Mouse (Mus musculus) cortical plate, adult 2 months (tissue): ENCODE data around the gene Gli3. TPM values are rescaled to one million over a fixed set of nuclear protein-coding genes. Genes with fewer than 3 reads are reported as not detected.

Experiments
- H3K27ac ChIP-seq: fragments of 200-500 bp; 2 replicates; pipeline ENCODE4 v1.5.1; 2012; ENCODE audit warnings: low read length, control low read depth, inconsistent platforms; ENCODE audit not compliant: insufficient read depth
- H3K4me1 ChIP-seq: fragments of 200-500 bp; 2 replicates; pipeline ENCODE4 v1.6.1; 2011; ENCODE audit warnings: low read length; ENCODE audit not compliant: control insufficient read depth, insufficient read depth
- H3K4me3 ChIP-seq: fragments of 200-500 bp; 2 replicates; pipeline ENCODE4 v1.5.1; 2011; ENCODE audit warnings: mild to moderate bottlenecking, low read length, control low read depth; ENCODE audit not compliant: insufficient read depth
- CTCF ChIP-seq: fragments of 200-500 bp; IDR thresholded peaks from 2 replicates; pipeline ENCODE4 v1.5.1; 2011; ENCODE audit warnings: mild to moderate bottlenecking, control low read depth, low read length; ENCODE audit not compliant: insufficient read depth; ENCODE audit errors: extremely low read depth
- POLR2A ChIP-seq: fragments of 200-500 bp; IDR thresholded peaks from 2 replicates; pipeline ENCODE4 v1.6.1; 2011; ENCODE audit warnings: mild to moderate bottlenecking, low read length, control low read depth; ENCODE audit not compliant: insufficient read depth; ENCODE audit errors: extremely low read depth
- polyA plus RNA-seq: library from polyadenylated mRNA; depleted of rRNA; stranded (reverse); fragments of >200 nt; gene quantifications from 2 replicates; pipeline ENCODE4 v1.2.3, GENCODE M21; 2012

Gene Gli3
- polyA plus RNA-seq, 1 experiment = 3.9 TPM

- Histone ChIP-seq H3K4me3 (no peak overlapping the region), H3K4me1 (peaks cover 2% of the 10 kb centered on the region; the same call in 1 of the 2 replicates), H3K27ac (no peak overlapping the region)
- no peak for TF ChIP-seq CTCF
- TF ChIP-seq POLR2A = no peak
These were observed 83.2 kb downstream of the Gli3 start for GRCm38 (mm10) chr13:15546258-15546657.

GRCm38 (mm10) chr13:15549466-15549865, 86.4 kb downstream of the Gli3 start:
- Histone ChIP-seq H3K4me3 (no peak overlapping the region), H3K4me1 (peaks cover 2% of the 10 kb centered on the region; the same call in 1 of the 2 replicates), H3K27ac (no peak overlapping the region)
- no peak for TF ChIP-seq CTCF
- no peak for TF ChIP-seq POLR2A

- H3K4me1 ChIP-seq = peaks cover 2% of the 10 kb centered on the region; the same call in 1 of the 2 replicates
- H3K4me3 ChIP-seq = no peak overlapping the region
- no peak overlapping the region for H3K27ac ChIP-seq
- TF ChIP-seq CTCF = no peak
- TF ChIP-seq POLR2A = no peak
These were observed 87.1 kb downstream of the Gli3 start for GRCm38 (mm10) chr13:15550027-15550602.

GRCm38 (mm10) chr13:15550731-15551130, 87.7 kb downstream of the Gli3 start:
- Histone ChIP-seq H3K4me1 (no peaks in the 10 kb centered on the region; the same call in 1 of the 2 replicates), H3K4me3 (no peak overlapping the region), H3K27ac (no peak overlapping the region)
- TF ChIP-seq CTCF (no peak), POLR2A (no peak)

- TF ChIP-seq CTCF = no peak
- TF ChIP-seq POLR2A = no peak
- Histone ChIP-seq H3K4me1 (no peaks in the 10 kb centered on the region; the same call in 1 of the 2 replicates), H3K27ac (no peak overlapping the region), H3K4me3 (no peak overlapping the region)
These were observed 89.0 kb downstream of the Gli3 start for GRCm38 (mm10) chr13:15552009-15552408.

- no peak overlapping the region for H3K4me3 ChIP-seq
- H3K4me1 ChIP-seq = no peaks in the 10 kb centered on the region; the same call in 1 of the 2 replicates
- H3K27ac ChIP-seq = no peak overlapping the region
- TF ChIP-seq CTCF = no peak
- TF ChIP-seq POLR2A = no peak
These were observed 93.6 kb downstream of the Gli3 start for GRCm38 (mm10) chr13:15556646-15557098.

DNA sequence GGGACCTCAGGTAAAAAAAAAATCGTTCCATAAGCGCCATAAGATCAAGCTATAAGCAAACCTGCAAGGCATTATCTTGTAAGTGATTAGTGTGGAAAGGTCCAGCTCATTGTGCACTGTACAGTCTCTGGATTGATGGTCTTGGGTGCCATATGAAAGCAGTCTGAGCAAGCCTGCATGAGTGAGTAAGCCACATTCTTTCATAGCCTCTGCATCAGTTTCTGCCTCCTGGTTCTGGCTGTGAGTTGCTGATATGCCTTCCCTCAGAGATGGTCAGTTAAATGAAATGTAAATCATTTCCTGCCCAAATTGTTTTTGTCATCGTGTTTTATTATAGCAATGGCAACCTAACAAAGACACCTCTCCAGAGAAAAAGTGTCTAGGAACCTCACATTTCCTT, 98.4 kb downstream of the Gli3 start:
- no peaks in the 10 kb centered on the region; the same call in 1 of the 2 replicates for H3K4me1 ChIP-seq
- H3K4me3 ChIP-seq = no peak overlapping the region
- TF ChIP-seq CTCF (no peak), POLR2A (no peak)
- no peak overlapping the region for H3K27ac ChIP-seq

DNA sequence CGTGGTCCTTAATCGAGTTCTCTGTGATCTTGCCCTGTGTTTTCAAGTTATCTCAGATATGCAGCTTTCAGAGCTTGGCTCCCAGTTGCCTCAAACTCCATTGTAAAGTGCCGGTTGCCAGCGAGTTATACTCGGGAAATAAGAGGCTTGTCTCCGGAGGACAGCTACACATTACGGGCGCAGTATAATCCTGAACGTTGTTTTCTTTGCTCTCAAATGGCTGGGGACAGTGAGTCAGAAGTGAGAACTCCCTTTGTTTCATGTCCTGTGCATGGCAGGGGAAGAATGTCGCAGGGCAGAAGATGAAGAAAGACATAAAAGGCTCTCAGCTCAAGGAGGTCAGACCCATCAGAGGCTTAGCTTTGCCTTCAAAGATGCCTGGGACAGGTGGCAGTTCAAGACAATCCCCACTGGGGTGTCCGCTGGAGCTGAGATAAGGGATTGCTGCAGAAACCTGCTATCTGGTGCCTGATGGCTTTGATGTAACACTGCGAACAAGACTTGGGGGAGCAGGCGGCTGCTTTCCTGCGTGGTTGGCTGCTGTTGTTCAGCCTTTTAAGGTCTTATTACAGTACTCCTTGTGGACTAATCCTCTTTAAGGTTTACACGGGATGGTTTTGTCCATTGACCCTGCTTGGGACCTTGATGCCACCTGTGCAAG, 108.0 kb downstream of the Gli3 start:
- no peaks in the 10 kb centered on the region for H3K4me1 ChIP-seq
- H3K27ac ChIP-seq = no peak overlapping the region
- no peak overlapping the region for H3K4me3 ChIP-seq
- no peak for TF ChIP-seq POLR2A
- no peak for TF ChIP-seq CTCF

- no peak for TF ChIP-seq CTCF
- no peak for TF ChIP-seq POLR2A
- no peak overlapping the region for H3K27ac ChIP-seq
- no peaks in the 10 kb centered on the region for H3K4me1 ChIP-seq
- no peak overlapping the region for H3K4me3 ChIP-seq
These were observed 114.3 kb downstream of the Gli3 start for GRCm38 (mm10) chr13:15577133-15577917.
